Mouse (Mus musculus) liver, embryonic 14.5 days (tissue): ENCODE results near the gene Gm4131.

Experiments
- CTCF ChIP-seq: IDR thresholded peaks from 2 replicates; pipeline ENCODE4 v1.5.1; 2016; ENCODE audit warnings: antibody characterized with exemption, low read depth, control low read depth
- EP300 ChIP-seq: IDR thresholded peaks from 2 replicates; pipeline ENCODE4 v1.6.1; 2016; ENCODE audit warnings: antibody characterized with exemption, low read depth

- no peak for TF ChIP-seq EP300
- no peak for TF ChIP-seq CTCF
These were observed 85.3 kb downstream of the Gm4131 start for GRCm38 (mm10) chr14:62481381-62481780.
